Mouse (Mus musculus): ENCODE results near the gene Kif2a. TPM values are rescaled to one million over a fixed set of nuclear protein-coding genes. Genes with fewer than 3 reads are reported as not detected.

The Kif2a gene
- total and polyA plus RNA-seq, 3 experiments: 16.3 to 85.5 (median 21.1) TPM

DNA sequence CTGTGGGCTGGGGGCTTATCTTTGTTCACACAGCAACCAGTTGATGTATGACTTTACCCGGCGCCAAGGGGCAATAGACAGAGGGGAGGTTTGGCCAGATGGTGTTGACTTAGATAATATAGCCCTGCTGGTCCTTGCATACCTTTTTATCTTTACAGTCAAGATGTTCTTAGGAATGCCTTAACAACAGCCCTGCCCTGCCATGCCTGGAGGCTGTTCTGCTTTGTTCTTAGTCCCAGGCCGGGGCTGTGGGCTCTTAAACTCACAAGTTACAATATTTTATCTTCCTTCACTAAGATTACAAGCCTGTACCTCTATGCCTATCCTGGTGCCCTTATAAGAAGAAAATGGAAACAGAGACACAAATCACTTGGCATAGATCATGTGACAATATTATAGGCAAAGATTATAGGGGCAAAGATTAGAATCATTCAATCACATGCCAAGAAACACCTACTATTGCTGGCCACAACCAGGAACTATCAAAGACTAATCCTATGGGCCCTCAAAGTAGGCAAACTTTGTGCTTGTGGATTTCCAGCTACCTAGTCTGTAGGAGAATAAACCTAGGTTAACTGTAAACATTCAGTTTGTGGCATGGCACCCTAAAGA is 108.7 kb downstream of the Kif2a start:
- dilution Hi-C loops (cut with MboI; ENCODE audit: extremely low pct_ligation_motif_present, extremely low pct_unique_long_range_greater_than_20kb, low sequenced_read_pairs) (no loop called here), in situ Hi-C loops (cut with MboI; ENCODE audit: low pct_ligation_motif_present, low pct_unique_long_range_greater_than_20kb, low sequenced_read_pairs) (no loop called here)
- Histone ChIP-seq H3K27ac (ENCODE audit: insufficient read depth, low read depth) (no peak overlapping the region), H3K4me3 (replicated peaks in 1 of 3; ENCODE audit: low read depth in 2 of 3, low read length in 2 of 3, poor library complexity in 1 of 3) (no peak overlapping the region), H3K9ac (ENCODE audit: insufficient read depth, low read depth) (no peak overlapping the region), H3K36me3 (replicated peaks in 1 of 2; ENCODE audit: control insufficient read depth in 1 of 2, insufficient read depth in 1 of 2, low read length in 1 of 2) (peaks cover 25 to 65% of the 10 kb centered on the region in 2 experiments), H3K79me2 (replicated peaks; ENCODE audit: control insufficient read depth, extremely low read depth, insufficient read depth, poor library complexity, severe bottlenecking) (peaks cover 8% of the 10 kb centered on the region), H3K4me1 (ENCODE audit: control insufficient read depth in 1 of 2, insufficient read depth in 2 of 2) (no peaks in the 10 kb centered on the region), H3K9me3 (replicated peaks; ENCODE audit: low read length) (no peaks in the 10 kb centered on the region), H3K27me3 (replicated peaks) (no peaks in the 10 kb centered on the region), H3K4me2 (ENCODE audit: insufficient read depth, low read depth, poor library complexity, severe bottlenecking) (no peak overlapping the region)
- TF ChIP-seq ETS1 (conservative IDR thresholded peaks at IDR 0.05; ENCODE audit: low read depth, low read length) (no peak), RAD21 (IDR thresholded peaks at IDR 0.05; ENCODE audit: low read depth, low read length) (no peak), POLR2A (IDR thresholded peaks at IDR 0.05; ENCODE audit: low read depth, low read length) (no peak), MAZ (IDR thresholded peaks at IDR 0.05; ENCODE audit: low read depth, low read length) (no peak), JUND (conservative IDR thresholded peaks at IDR 0.05; ENCODE audit: low read depth, low read length) (no peak), MYC (IDR thresholded peaks at IDR 0.05; ENCODE audit: low read depth, low read length) (no peak), PAX5 (IDR thresholded peaks at IDR 0.05; ENCODE audit: low read length) (no peak), MXI1 (IDR thresholded peaks at IDR 0.05; ENCODE audit: low read depth, low read length) (no peak), MEF2A (IDR thresholded peaks at IDR 0.05; ENCODE audit: borderline replicate concordance, low read depth, low read length) (no peak), E2F4 (IDR thresholded peaks at IDR 0.05; ENCODE audit: insufficient replicate concordance, low read depth, low read length) (no peak), ELF1 (IDR thresholded peaks at IDR 0.05; ENCODE audit: low read depth, low read length) (no peak), NRF1 (IDR thresholded peaks at IDR 0.05; ENCODE audit: low read depth, low read length) (no peak), ZKSCAN1 (IDR thresholded peaks at IDR 0.05; ENCODE audit: borderline replicate concordance, low read depth, low read length) (no peak), USF1 (IDR thresholded peaks at IDR 0.05; ENCODE audit: low read depth, low read length) (no peak), TCF12 (IDR thresholded peaks at IDR 0.05; ENCODE audit: low read depth, low read length) (no peak)
- no peak for DNase-seq (ENCODE audit: extremely low read depth)

- H3K4me3 ChIP-seq (replicated peaks in 1 of 3; ENCODE audit: low read depth in 2 of 3, low read length in 2 of 3, poor library complexity in 1 of 3): no peak overlapping the region
- no peak for TF ChIP-seq SMC3 (IDR thresholded peaks at IDR 0.05; ENCODE audit: low read depth, low read length)
- no peak for TF ChIP-seq MYC (IDR thresholded peaks at IDR 0.05; ENCODE audit: low read depth, low read length)
- TF ChIP-seq POLR2AphosphoS2 (IDR thresholded peaks at IDR 0.05; ENCODE audit: low read depth, low read length): no peak
- no peak for TF ChIP-seq ZKSCAN1 (IDR thresholded peaks at IDR 0.05; ENCODE audit: borderline replicate concordance, low read depth, low read length)
- TF ChIP-seq MEF2A (IDR thresholded peaks at IDR 0.05; ENCODE audit: borderline replicate concordance, low read depth, low read length): no peak
- no peak for TF ChIP-seq PAX5 (IDR thresholded peaks at IDR 0.05; ENCODE audit: low read length)
- TF ChIP-seq JUND (conservative IDR thresholded peaks at IDR 0.05; ENCODE audit: low read depth, low read length): no peak
- no peak for TF ChIP-seq POLR2A (IDR thresholded peaks at IDR 0.05; ENCODE audit: low read depth, low read length)
- no peak for TF ChIP-seq ZMIZ1 (IDR thresholded peaks at IDR 0.05; ENCODE audit: low read depth, low read length)
- no peak for TF ChIP-seq JUN (IDR thresholded peaks at IDR 0.05; ENCODE audit: insufficient read depth, low read depth, low read length)
- no peak for TF ChIP-seq MAX (IDR thresholded peaks at IDR 0.05; ENCODE audit: low read length)
- no peak for TF ChIP-seq HCFC1 (IDR thresholded peaks at IDR 0.05; ENCODE audit: low read depth, low read length)
- TF ChIP-seq E2F4 (IDR thresholded peaks at IDR 0.05; ENCODE audit: insufficient replicate concordance, low read depth, low read length): no peak
- no peak for TF ChIP-seq CHD2 (IDR thresholded peaks at IDR 0.05; ENCODE audit: low read length)
- TF ChIP-seq GABPA (IDR thresholded peaks at IDR 0.05; ENCODE audit: insufficient replicate concordance, low read depth, low read length): no peak
- TF ChIP-seq ZC3H11A (IDR thresholded peaks at IDR 0.05; ENCODE audit: low read depth, low read length): no peak
- peaks cover 42 to 75% of the 10 kb centered on the region in 2 experiments for H3K36me3 ChIP-seq (replicated peaks in 1 of 2; ENCODE audit: control insufficient read depth in 1 of 2, insufficient read depth in 1 of 2, low read length in 1 of 2)
These were observed 111.8 kb downstream of the Kif2a start for GRCm38 (mm10) chr13:106910096-106910495.

More at GRCm38 (mm10) chr13:106910096-106910495, 111.8 kb downstream of the Kif2a start:
- DNase-seq (ENCODE audit: extremely low read depth): no peak
- Histone ChIP-seq H3K9ac (ENCODE audit: insufficient read depth, low read depth) (no peak overlapping the region), H3K79me2 (replicated peaks; ENCODE audit: control insufficient read depth, extremely low read depth, insufficient read depth, poor library complexity, severe bottlenecking) (peaks cover 2% of the 10 kb centered on the region; the same call in 1 of the 2 replicates), H3K27ac (ENCODE audit: insufficient read depth, low read depth) (no peak overlapping the region), H3K27me3 (replicated peaks) (no peaks in the 10 kb centered on the region), H3K4me2 (ENCODE audit: insufficient read depth, low read depth, poor library complexity, severe bottlenecking) (no peak overlapping the region), H3K4me1 (ENCODE audit: control insufficient read depth in 1 of 2, insufficient read depth in 2 of 2) (no peaks in the 10 kb centered on the region), H3K9me3 (replicated peaks; ENCODE audit: low read length) (no peaks in the 10 kb centered on the region)
- dilution Hi-C loops (cut with MboI; ENCODE audit: extremely low pct_ligation_motif_present, extremely low pct_unique_long_range_greater_than_20kb, low sequenced_read_pairs) (no loop called here), in situ Hi-C loops (cut with MboI; ENCODE audit: low pct_ligation_motif_present, low pct_unique_long_range_greater_than_20kb, low sequenced_read_pairs) (no loop called here)

Measured in CH12.LX (cell line).